Mouse (Mus musculus) lung, postnatal 0 days (tissue): ENCODE measurements around the gene Capn12.

ENCODE experiments used
- CTCF ChIP-seq: IDR thresholded peaks from 2 replicates; pipeline ENCODE4 v1.5.1; 2016; ENCODE audit warnings: antibody characterized with exemption, mild to moderate bottlenecking
- EP300 ChIP-seq: IDR thresholded peaks from 2 replicates; pipeline ENCODE4 v1.6.1; 2016; ENCODE audit warnings: antibody characterized with exemption, mild to moderate bottlenecking, control low read depth

DNA sequence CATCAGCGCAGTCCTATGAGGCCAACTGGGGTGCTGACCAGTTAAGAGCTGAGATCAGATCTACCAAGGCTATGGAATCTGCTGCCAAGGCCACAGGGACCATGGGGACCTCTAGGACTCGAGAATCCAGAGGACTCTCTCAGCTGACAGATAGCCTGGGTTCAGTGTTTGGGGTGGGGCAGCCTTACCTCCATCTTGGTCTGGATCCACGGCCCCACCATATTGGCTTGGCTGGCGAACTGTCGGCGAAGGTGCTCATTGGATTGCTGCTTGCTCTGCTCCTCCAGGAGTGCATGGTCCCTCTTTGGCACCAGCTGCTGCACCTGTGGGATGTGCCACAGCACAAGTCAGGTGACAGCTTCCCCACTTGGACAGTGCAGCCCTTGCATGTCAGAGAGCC lies 16.4 kb downstream of the Capn12 start:
- TF ChIP-seq CTCF, result no peak
- no peak for TF ChIP-seq EP300
